9 mouse cellular contexts compared by ENCODE assay signal in the genomic region with DNA sequence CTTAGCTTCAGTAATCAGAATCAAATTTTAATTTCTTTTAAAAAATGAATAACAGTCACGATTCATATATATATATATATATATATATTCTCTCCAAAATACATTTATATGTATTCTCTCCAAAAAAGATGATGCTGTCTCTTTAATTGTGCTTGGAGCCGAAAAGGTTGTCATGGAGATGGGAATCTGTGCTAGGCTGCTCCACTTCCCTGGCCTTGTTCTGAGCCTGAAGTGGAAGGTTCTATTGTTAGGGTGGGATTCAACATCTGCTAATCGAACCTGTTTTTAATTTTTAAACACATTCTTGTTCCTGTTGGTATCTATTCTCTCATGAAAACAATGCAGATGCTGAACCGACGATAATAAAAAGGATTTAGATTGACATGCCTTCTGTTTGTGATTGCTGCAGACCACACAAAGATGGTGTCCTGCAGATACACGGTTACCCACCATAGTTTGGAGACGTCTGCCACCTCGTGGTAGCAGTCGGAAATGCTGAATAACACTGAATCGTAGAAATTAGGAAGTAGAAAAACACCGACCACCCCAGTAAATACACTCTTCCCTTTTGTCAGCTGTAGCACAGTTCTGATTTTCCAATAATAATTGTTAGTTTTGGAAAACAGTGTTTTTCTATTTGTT.
DNase-seq lines count a peak whose midpoint lies in the region; ATAC-seq and TF ChIP-seq lines count a peak whose summit lies in the region.
"Had no signal": no experiment of that assay in that cellular context is flagged by ENCODE, and none has a peak within 500 bp of the region (broad histone marks: within the 10 kb centered on the region; RNA-seq: fewer than 3 reads in every experiment).

No protein-coding gene starts in this region.

- DNase-seq in MEL (ENCODE audit: low read depth, low spot score): peak; percentile 69
- peak; percentile 28 for DNase-seq in c-Kit-positive CD71-positive TER-119-negative erythroid progenitor cells, embryonic 14.5 days (ENCODE audit: low read depth)
- peak; percentile 82 for DNase-seq in forebrain, embryonic 11.5 days (ENCODE audit: low spot score)
- DNase-seq in heart, postnatal 14 days: peak; percentile 68 to 85
- peak; percentile 37 to 86 for DNase-seq in kidney, postnatal 36 days
- DNase-seq in liver, embryonic 14.5 days (ENCODE audit: low read depth in 3 of 3, low spot score in 3 of 3): peak; percentile 9 to 26 (median 15)
- DNase-seq in thymus, postnatal 4 days: peak; percentile 60

- no peak for TF ChIP-seq POLR2A in MEL (IDR thresholded peaks at IDR 0.05; ENCODE audit: control insufficient read depth in 1 of 2, insufficient read depth in 1 of 2, low read depth in 1 of 2, low read length in 2 of 2, poor library complexity in 1 of 2)

- no peaks in the 10 kb centered on the region for H3K36me3 ChIP-seq in MEL (ENCODE audit: control insufficient read depth in 1 of 2, insufficient read depth in 2 of 2, low read length in 2 of 2)
- no peaks in the 10 kb centered on the region for H3K36me3 ChIP-seq in forebrain, embryonic 11.5 days (ENCODE audit: control insufficient read depth, insufficient read depth, low read length)
- no peaks in the 10 kb centered on the region for H3K36me3 ChIP-seq in liver, embryonic 14.5 days (replicated peaks; ENCODE audit: control insufficient read depth, insufficient read depth, low read depth)
- no peaks in the 10 kb centered on the region for H3K36me3 ChIP-seq in neural tube, embryonic 13.5 days
- H3K36me3 ChIP-seq: heart, embryonic 13.5 days had no signal

- no peak overlapping the region for H3K4me2 ChIP-seq in forebrain, embryonic 11.5 days (ENCODE audit: low read depth, low read length, severe bottlenecking)
- no peak overlapping the region for H3K4me2 ChIP-seq in liver, embryonic 14.5 days (ENCODE audit: low read depth)
- no peak overlapping the region for H3K4me2 ChIP-seq in neural tube, embryonic 13.5 days
- H3K4me2 ChIP-seq: heart, embryonic 13.5 days had no signal

- no peaks in the 10 kb centered on the region for H3K4me1 ChIP-seq in MEL (ENCODE audit: control insufficient read depth in 1 of 2, insufficient read depth in 2 of 2, low read length in 2 of 2)
- H3K4me1 ChIP-seq in forebrain, embryonic 11.5 days (replicated peaks; ENCODE audit: control insufficient read depth, insufficient read depth, low read length): no peaks in the 10 kb centered on the region
- H3K4me1 ChIP-seq in liver, embryonic 14.5 days (replicated peaks; ENCODE audit: control insufficient read depth in 2 of 2, insufficient read depth in 2 of 2, low read length in 1 of 2): peaks cover 0 to 5% of the 10 kb centered on the region in 2 experiments; a peak in 2 of 4 replicates
- no peaks in the 10 kb centered on the region for H3K4me1 ChIP-seq in neural tube, embryonic 13.5 days (replicated peaks)

- H3K9ac ChIP-seq in MEL (ENCODE audit: control insufficient read depth, low read depth, low read length, poor library complexity, severe bottlenecking): no peak overlapping the region
- no peak overlapping the region for H3K9ac ChIP-seq in forebrain, embryonic 11.5 days (ENCODE audit: low read length)
- no peak overlapping the region for H3K9ac ChIP-seq in liver, embryonic 14.5 days (replicated peaks)
- H3K9ac ChIP-seq in neural tube, embryonic 13.5 days: no peak overlapping the region
- H3K9ac ChIP-seq: heart, embryonic 13.5 days had no signal

- H3K27ac ChIP-seq in MEL (ENCODE audit: control insufficient read depth, low read depth, low read length): no peak overlapping the region
- H3K27ac ChIP-seq in forebrain, embryonic 11.5 days (ENCODE audit: low read depth, low read length): no peak overlapping the region
- no peak overlapping the region for H3K27ac ChIP-seq in liver, embryonic 14.5 days
- H3K27ac ChIP-seq in neural tube, embryonic 13.5 days (replicated peaks): no peak overlapping the region
- H3K27ac ChIP-seq: heart, embryonic 13.5 days had no signal

- TF ChIP-seq EP300 in MEL (IDR thresholded peaks at IDR 0.05; ENCODE audit: low read depth in 1 of 2, low read length in 2 of 2): no peak
- no peak for TF ChIP-seq EP300 in liver, embryonic 14.5 days (IDR thresholded peaks at IDR 0.05; ENCODE audit: low read depth)

- H3K27me3 ChIP-seq in MEL (ENCODE audit: control insufficient read depth in 1 of 2, insufficient read depth in 2 of 2, low read length in 2 of 2): no peaks in the 10 kb centered on the region; a peak in 1 of 4 replicates
- H3K27me3 ChIP-seq in forebrain, embryonic 11.5 days (ENCODE audit: control insufficient read depth, insufficient read depth, low read length): no peaks in the 10 kb centered on the region
- no peaks in the 10 kb centered on the region for H3K27me3 ChIP-seq in liver, embryonic 14.5 days (ENCODE audit: control insufficient read depth, insufficient read depth, low read length)
- no peaks in the 10 kb centered on the region for H3K27me3 ChIP-seq in neural tube, embryonic 13.5 days
- H3K27me3 ChIP-seq: heart, embryonic 13.5 days had no signal

- intact Hi-C loops in heart, postnatal 14 days (cut with DNase I): loop anchor here (1.0 to 2.0 kb wide), 3 partner anchors 286 to 534 kb away; no protein-coding TSS in a partner anchor

- peak; percentile 82 for TF ChIP-seq RAD21 in MEL (IDR thresholded peaks at IDR 0.05; ENCODE audit: low read depth, low read length)

- WGBS in forebrain, embryonic 11.5 days: 19% methylated on average over 11 of the region's 11 CpGs
- 11% methylated on average over 11 of the region's 11 CpGs for WGBS in liver, embryonic 14.5 days (ENCODE audit: insufficient replicate concordance)
- WGBS in neural tube, embryonic 13.5 days: 13% methylated on average over 11 of the region's 11 CpGs

- no peak overlapping the region for H3K4me3 ChIP-seq in MEL (ENCODE audit: control insufficient read depth in 1 of 2, insufficient read depth in 1 of 2, low read depth in 2 of 2, low read length in 2 of 2)
- no peak overlapping the region for H3K4me3 ChIP-seq in forebrain, embryonic 11.5 days (ENCODE audit: low read depth, low read length)
- no peak overlapping the region for H3K4me3 ChIP-seq in liver, embryonic 14.5 days (ENCODE audit: insufficient read depth in 1 of 2, low read depth in 2 of 2, low read length in 2 of 2)
- H3K4me3 ChIP-seq in neural tube, embryonic 13.5 days: no peak overlapping the region
- H3K4me3 ChIP-seq: heart, embryonic 13.5 days had no signal

- peak; percentile 88 for ATAC-seq in forebrain, embryonic 11.5 days (replicated peaks; ENCODE audit: low FRiP score)
- no peak for ATAC-seq in liver, embryonic 14.5 days (ENCODE audit: insufficient read depth)
- peak; percentile 90 for ATAC-seq in neural tube, embryonic 13.5 days (ENCODE audit: low read depth)

- H3K79me2 ChIP-seq in MEL (ENCODE audit: control insufficient read depth, insufficient read depth, low read length, poor library complexity): no peaks in the 10 kb centered on the region

- TF ChIP-seq CTCF in MEL (IDR thresholded peaks at IDR 0.05 in 2 of 3, conservative IDR thresholded peaks at IDR 0.05 in 1 of 3; ENCODE audit: control insufficient read depth in 1 of 3, insufficient read depth in 1 of 3, low read depth in 2 of 3, low read length in 3 of 3, poor library complexity in 1 of 3, severe bottlenecking in 1 of 3): peak; percentile 50 to 77 (median 69)
- TF ChIP-seq CTCF in liver, embryonic 14.5 days (IDR thresholded peaks at IDR 0.05; ENCODE audit: low read depth): peak; percentile 70

- H3K9me3 ChIP-seq in MEL (replicated peaks; ENCODE audit: insufficient read depth, low read length): no peaks in the 10 kb centered on the region
- H3K9me3 ChIP-seq in forebrain, embryonic 11.5 days (ENCODE audit: control insufficient read depth, low read length): no peaks in the 10 kb centered on the region
- no peaks in the 10 kb centered on the region for H3K9me3 ChIP-seq in liver, embryonic 14.5 days (ENCODE audit: control insufficient read depth, low read length)
- no peaks in the 10 kb centered on the region for H3K9me3 ChIP-seq in neural tube, embryonic 13.5 days
- H3K9me3 ChIP-seq: heart, embryonic 13.5 days had no signal

TF ChIP-seq in MEL, 35 proteins besides CTCF, POLR2A, EP300 and RAD21:
- TF ChIP-seq BHLHE40 (IDR thresholded peaks at IDR 0.05; ENCODE audit: borderline replicate concordance, low read depth, low read length): no peak
- peak; percentile 84 for TF ChIP-seq SMC3 (IDR thresholded peaks at IDR 0.05; ENCODE audit: low read depth, low read length)
- peak; percentile 70 for TF ChIP-seq ZC3H11A (IDR thresholded peaks at IDR 0.05; ENCODE audit: low read depth, low read length)
- TF ChIP-seq MYB (IDR thresholded peaks at IDR 0.05; ENCODE audit: low read depth, low read length): no peak
TF ChIP-seq in MEL: peak in this region for 2.

Comparison
In these comparisons a context has a peak if more than half of its experiments do, and no peak if none do; other contexts are left out.
1. DNase-seq: peak in every context shown above with its lines; median percentile 82 in forebrain, embryonic 11.5 days; 76 in heart, postnatal 14 days; 69 in MEL; 62 in kidney, postnatal 36 days; 60 in thymus, postnatal 4 days; 28 in c-Kit-positive CD71-positive TER-119-negative erythroid progenitor cells, embryonic 14.5 days; 15 in liver, embryonic 14.5 days.